Mouse (Mus musculus): ENCODE data around the gene Fut1.
A peak's percentile ranks its signal among the peaks of the same experiment; 100 is the strongest.

DNA sequence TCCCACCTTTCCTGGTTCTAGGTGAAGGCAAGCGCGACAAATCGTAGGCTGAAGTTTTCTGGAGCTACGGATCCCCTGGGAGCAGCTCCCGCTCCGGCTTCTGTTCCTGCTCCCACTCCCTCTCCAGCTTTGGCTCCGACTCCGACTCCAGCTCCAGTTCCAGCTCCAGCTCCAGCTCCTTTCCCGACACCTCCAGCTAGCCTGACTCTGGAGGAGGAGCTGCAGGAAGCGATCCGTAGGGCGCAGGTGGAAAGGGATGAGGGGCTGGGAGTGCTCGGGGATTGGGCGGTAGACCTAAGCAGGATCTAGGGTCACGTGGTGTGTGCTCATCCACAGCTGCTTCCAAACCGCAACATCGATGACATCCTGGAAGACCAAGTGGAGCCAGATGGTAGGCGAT lies 27.1 kb downstream of the Fut1 start:
- no peak for TF ChIP-seq CTCF (IDR thresholded peaks at IDR 0.05; ENCODE audit: extremely low read depth, insufficient read depth, low read length)
- TF ChIP-seq POLR2A (IDR thresholded peaks at IDR 0.05; ENCODE audit: extremely low read depth, insufficient read depth, low read length): peak; percentile 81
